Mouse (Mus musculus) lung, postnatal 10 days (tissue): ENCODE data around the gene Atf4.
A peak's percentile ranks its signal among the peaks of the same experiment; 100 is the strongest.

ENCODE experiments used
- DNase-seq: peaks from one replicate; pipeline ENCODE4 v3.0.0; 2021

Atf4 gene

DNA sequence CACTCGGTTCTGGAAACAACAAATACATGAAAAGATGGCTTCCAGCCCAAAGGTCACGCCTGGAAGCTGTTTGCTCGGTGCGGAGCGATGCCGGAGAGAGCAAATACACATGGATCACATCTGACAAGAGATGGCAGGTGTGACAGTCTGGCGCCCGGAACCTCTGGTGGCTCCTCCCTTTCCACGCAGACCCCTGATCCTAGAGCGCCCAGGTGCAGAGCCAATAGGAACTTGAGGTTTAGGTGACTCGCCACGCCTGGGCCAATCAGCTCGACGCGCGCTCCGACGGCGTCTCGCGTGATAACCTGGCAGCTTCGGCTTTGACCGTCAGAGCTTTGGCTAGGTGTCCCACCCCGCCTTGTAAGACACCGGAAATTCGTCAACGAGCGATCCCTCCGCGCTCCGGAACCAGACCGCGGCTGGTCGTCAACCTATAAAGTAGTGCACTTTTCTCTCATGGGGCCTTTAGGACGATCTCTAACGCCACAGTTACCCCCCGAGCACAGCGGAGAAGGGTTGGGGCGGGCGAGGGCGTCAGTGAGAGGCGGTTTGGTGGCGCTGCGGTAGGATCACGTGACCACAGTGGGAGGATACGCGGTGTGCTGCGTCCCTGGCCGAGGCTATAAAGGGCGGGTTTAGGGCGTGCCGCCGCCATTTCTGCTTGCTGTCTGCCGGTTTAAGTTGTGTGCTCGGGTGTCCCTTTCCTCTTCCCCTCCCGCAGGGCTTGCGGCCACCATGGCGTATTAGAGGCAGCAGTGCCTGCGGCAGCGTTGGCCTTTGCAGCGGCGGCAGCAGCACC lies at the start of gene Atf4:
TSS of gene Atf4 (plus strand) at position 338 of the 799 bp plus-strand sequence.
- peak; percentile 99 for DNase-seq

DNA sequence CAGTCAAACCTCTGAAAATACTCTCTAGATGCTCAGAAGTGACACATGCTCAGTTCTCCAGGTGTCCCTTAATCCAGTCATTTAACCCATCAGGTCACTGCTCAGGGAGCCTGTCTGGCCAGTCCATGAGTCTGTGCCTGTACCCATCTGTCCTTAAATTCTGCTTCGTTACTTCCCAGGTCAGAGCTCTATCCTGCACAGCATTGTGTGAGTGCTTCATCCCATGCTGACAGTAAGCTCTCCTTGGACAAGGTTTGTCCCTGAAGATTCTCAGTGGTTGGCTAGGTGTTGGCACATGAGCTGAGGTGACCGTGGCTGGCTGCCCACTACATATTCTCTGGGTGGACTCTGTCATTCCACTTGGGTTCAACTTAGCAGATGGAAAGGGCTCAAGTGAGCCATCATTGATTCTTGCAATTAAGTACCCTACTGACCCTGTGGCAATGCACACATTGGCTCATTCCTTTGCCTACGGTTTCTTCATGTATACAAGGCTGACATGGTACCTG lies 48.9 kb upstream of the Atf4 start:
- no peak for DNase-seq

DNA sequence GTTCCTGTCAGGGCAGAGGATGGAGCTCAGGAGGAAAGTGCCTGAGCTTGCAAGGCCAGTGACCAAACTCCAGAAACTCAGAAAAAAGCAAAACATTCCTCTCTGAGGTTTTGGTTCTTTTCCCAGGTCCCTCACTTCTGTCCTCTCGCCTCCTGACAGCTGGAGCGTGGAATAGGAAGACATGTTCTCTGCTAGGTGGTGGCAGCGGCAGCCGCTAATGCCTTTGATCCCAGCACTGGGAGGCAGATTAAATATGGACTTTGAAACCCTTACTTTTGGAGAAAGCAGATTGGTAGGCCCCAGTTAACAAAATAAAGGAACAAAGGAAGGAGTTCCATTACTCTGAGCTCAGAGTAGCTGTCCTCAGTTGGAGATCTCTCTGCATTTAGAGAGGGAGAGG lies 46.5 kb upstream of the Atf4 start:
- DNase-seq = no peak

DNA sequence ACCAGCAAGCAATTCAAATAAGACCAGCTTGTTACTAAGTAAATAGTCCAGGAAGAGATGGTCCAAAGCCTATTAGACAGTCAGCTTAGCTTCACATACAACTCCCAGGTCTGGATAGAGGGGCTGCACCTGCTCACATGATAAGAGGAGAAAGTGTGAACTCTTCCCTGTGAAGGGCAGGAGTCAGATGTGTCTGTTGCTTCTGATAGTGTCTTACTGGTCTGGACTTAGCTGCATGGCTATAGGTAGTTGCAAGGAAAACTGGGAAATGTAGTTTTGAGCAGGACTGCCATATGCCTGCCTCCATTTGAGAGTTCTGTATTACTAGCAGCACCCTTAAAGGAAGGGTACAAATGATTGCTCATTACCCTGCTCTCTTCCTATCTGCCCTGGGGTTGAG lies 41.3 kb upstream of the Atf4 start:
- no peak for DNase-seq

DNA sequence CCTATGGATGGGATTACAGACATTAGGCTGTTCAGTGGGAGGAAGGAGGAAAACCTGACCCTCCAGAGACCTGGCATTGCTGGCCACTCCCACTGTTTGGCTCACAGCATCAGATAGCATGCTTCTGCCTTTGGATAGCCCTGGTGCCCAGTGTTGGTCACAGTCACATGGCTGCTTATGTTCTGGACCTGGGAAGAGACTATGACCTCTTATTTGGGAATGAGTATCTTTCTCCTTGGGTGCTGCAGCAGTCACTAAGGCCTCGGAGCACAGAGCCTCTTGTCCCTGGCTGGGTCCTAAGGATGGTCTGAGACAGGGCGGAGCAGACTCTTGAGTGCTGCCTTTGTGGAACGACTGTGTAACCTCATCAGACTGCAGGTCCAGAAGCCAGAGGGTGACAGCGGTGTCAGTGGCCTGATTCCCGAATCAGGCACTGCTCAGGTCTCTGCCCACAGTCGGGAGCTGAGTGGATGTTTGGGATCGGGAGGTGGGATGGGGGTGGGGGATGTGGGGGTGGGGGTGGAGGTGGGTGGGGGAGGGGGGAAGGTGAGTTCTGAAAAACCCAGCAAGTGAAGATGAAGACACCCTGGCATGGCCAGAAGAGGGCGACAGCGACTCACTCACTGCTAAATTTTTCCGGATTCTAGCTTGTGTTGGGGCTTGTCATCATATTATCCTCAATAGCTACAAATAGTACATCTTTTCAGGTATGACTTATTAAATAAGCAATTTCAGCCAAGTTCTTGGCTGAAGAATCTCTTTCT lies 39.1 kb upstream of the Atf4 start:
- peak; percentile 51 for DNase-seq

DNA sequence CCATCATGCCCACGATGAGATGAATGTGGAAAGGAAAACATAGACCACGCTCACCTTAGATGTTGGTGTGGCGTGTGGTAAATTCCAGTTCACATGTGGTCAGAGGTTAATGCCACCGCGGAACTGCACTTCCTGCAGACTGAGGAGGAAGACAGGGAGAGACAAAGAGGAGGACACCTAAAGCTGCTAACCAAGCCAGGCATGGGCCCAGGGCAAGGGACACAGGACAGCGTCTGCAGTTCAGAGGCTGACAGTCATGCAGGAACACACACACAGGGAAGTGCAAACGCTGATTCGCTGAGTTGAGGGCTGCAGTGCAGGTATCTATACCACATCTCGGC lies 38.5 kb upstream of the Atf4 start:
- DNase-seq = no peak

DNA sequence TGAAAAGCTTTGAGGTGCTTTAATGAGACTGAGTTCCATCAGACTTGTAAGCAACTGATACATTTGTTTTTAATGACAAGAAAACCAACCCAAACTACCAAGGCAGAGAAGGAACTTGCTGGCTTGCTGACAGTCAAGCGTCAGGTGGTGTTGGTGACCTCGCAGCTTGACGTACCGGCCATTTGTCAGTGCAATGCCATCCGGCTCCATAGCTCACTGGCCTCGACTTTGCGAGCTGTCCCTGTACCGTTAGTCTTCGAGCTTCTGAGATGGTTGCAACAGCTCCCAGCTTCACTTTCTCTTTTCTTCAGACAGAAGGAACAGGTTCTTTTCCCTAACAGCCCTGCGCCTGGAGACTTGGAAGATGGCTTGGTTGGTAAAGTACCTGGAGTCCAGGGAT lies 37.5 kb upstream of the Atf4 start:
- DNase-seq = no peak

DNA sequence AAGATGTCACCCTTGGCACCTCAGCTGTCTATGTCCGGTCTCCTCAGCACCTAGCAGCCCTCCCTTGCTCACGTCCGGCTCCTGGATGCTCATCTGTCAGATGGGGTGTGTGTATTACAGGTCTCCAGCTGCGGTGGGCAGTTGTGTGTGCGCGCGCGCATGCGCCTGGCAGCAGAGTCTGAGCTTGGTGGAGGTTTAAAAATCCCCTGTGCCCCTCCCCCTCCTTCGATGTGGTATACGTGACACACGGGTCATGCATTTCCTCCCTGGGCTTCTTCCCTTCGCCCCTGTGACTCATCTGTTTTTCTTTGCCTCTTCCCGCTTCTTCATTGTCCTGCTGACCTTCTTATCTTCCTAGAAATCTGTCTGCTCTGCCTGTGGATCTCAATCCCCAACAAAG lies 35.8 kb upstream of the Atf4 start:
- peak; percentile 39 for DNase-seq

DNA sequence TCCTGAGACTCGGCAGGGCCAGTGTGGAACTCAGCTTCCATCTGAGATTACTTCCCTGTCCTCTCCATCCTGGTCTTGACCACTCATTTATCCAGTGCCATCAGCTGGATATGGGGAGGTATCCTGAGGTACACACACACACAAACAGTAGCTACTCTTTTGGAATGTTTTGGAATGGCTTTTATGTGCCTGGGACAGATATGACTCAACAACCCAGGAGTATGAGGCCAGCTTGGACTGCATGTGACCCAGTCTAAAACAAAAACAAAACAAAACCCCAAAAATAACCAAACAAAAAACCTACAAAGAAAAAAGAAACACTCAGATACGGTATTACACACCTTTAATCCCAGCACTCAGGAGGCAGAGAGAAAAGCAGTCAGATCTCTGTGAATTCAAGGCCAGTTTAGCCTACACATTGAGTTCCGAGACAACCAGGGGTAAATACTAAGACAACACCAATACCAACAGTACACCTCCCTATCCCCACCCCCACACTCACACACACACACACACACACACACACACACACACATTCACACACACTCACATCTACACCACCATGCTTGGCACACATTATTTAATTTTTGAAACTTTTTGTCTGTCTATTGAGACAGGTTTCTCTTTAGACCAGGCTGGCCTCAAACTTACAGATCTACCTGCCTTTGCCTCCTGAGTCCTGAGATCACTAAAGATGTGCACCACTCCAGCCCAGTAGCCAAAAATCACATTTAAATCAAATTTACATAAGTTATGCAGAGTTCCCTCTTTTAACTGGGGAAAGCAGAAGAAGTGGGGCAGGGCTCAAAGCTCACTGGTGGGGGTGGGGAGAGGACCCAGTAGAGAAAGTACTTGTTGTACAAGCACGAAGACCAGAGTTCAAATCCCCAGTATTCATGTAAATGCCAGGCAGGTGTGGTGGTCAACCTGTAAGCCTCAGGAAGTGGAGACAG lies 35.0 kb upstream of the Atf4 start:
- no peak for DNase-seq

DNA sequence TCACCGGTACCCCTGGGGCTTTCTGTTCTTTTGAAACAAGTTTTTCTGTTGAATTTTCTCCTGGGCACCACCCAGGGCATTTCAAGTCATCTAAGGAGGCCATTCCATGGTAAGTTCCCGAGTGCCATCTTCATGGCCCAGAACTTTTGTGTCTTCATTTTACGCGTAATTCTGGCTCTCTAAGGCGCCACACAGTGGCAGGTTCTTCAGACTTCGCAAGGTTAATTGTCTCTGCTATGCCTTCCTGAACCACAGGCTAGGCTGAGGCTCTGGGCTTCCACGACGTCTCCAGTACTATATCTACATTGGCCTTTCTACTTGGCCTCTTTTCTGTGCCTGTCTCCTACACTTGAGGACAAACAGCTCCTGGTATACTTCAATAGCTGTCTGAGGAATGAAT lies 34.0 kb upstream of the Atf4 start:
- DNase-seq = no peak

DNA sequence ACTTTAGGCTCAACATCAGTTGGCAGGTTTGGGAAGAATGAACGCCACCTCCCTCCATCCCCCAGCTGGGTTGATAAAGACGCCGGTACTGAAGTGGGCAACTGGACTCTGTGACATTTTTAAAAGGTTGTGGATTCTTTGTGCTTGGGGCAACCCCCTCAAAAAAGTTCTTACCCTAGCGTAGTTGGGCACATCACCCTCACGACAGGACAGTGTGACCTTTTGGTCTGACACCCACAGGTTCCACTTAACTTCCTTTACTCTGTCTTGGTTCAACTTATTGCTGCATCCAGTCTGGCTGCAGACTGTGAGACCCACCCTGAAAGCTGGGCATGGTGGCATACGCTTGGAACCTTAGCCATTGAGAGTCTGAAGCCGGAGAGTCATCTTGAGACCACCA lies 31.2 kb upstream of the Atf4 start:
- no peak for DNase-seq

DNA sequence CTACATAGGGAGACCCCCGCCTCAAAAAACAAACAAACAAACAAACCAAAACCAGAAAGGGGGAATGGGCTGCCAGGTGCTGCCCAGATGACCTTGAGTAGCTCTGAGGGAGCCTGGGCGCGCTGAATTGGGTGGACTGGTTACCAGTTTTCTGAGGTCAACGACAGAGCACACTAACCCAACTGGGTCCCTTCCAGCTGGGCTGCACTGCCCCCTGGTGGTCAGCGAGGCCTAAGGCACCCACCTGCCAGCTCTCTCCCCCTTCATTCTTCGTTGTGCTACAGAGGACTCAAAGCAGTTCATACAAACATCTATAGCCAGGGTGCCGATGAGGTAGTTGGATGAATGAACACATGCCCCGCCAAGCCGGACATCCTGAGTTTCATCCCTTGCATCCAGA lies 29.8 kb upstream of the Atf4 start:
- peak; percentile 86 for DNase-seq

DNA sequence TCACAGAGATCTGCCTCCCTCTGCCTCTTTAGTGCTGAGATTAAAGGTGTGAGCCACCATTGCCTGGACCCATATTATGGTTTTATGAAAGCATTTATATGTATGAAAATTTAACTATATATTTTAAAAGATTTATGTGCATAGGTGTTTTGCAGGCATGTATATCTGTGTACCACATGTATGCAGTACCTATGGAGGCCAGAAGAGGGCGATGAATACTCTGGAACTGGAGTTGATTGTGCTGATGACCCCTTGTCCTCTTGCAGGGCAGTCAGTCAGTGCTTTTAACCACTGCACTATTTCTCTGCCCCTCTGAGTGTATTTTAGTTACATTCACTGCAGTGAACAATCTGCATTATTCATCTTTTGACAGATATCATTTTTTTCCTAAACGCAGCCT lies 29.2 kb upstream of the Atf4 start:
- DNase-seq = peak; percentile 79

DNA sequence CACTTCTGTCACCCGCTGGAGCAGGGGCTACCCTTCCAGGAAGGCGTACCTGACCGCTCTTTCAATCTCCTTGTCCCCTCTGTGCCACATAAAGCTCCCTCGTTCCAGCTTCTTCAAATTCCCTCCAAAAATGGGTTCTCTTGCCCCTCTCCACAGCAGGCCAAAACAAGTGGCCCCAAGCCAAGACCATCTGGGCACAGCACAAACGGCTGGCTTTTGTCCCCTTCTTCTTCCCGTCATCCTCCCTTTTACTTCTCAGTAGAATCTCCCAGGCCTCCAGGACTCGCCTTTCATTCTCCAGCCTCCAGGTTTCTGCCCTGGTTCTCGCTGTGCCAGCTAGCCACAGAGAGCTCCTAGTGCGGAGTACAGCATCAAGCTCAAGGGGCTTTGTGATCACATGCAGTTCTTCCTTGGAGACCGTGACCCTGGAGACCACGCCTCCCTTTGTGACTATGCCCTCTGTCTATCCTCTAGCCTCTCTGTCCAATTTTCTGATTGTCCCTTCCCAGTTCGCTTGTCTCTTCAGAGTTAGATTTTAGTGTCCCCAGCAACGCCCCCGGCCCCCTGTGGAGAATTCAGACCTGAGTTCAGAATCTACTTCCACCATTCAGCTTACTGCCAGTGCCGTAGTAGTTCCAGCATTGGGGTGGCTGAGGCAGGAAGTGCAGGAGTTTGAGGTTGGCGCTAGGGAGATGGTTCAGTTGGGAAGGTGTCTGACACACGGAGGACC lies 26.7 kb upstream of the Atf4 start:
- no peak for DNase-seq

DNA sequence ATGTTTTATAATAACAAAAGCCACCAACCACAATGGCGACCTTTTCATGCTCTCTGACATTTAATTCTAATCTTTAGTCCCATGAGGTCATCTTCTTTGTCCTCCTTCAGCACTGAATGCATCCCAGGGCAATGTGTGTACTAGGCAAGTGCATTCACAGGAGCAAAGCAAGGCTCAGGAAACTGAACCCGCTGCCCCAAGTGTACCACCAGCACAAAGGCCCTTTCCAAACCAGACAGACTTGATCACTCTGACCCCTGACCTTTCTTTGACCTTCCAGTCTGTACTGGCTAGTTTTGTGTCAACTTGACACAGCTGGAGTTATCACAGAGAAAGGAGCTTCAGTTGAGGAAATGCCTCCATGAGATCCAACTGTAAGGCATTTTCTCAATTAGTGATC lies 22.7 kb upstream of the Atf4 start:
- no peak for DNase-seq

DNA sequence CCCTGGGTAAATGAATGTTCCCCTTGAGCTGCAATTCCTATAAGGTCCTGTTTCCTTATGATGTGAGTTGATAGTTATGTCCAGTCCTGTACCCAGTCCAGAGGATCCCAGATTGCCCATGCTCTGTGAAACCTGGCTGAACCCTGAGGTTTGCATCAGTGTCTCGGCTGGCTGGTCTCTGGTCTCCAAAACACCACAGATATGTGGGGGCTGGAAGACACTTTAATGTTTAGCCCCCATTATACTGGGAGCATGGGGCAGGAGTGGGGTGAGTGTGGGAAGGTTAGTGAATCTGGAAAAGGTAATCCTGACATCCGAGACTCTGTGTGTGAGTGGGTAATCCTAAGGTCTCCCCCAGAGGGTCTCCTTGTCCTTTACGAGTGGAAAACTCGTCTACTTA lies 21.9 kb upstream of the Atf4 start:
- DNase-seq = no peak

DNA sequence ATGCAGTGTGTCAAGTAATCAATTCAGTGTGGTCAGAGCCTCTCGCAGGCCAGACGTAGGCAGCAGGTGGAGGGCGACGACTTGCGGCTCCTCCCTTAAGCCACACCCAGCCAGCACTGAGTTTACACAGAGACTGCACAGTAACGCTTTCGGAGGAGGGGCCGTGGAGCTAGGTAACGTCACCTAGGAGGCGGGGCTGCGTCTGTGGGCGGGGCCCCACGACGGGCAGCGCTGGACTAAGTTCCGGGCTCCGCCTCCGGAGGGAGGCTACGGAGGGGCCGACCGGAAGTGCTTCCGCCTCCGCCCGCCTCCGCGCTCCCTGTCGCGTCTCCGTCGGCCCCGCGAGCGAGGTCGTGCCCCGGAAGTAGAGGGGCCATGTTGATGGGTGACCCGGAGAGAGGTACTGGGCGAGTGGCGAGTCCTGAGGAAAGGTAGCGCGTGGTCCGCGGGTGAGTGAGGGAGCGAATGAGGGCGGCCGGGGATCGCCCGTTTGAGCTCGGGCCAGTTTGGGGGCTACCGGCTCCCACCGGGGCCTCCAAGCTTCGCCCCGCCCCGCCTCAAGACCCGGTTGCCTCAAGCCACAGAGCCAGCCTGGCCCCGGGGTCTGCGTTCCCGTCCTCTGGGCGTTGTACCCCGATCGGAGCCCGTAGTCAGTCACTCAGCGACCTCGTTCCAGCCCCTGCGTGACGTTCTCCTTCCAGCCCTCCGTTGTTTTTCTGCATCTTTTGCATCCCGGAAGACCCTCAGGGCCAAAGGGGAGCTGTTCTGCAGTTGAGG lies 21.1 kb upstream of the Atf4 start, which contains the start of gene Mief1:
TSS of gene Mief1 (plus strand) at position 286 of the 777 bp plus-strand sequence.
- peak; percentile 99 for DNase-seq

DNA sequence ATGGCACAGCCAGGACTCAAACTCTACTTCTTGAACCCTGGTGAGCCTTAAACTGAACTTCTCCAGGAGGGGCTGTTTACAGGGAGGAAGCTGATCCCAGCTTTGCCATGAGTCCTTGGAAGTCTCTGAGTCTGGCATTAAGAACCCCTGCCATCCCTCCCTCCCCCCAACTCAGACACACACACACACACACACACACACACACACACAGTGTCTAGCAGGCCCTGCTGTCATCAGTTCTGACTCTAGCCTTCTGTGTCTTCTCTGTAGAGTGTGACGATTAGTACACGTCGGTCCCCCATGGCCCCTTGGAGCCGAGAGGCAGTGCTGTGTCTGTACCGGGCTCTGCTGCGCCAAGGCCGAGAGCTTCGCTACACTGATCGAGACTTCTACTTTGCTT lies 19.4 kb upstream of the Atf4 start, which contains the start of gene AC140267.1:
TSS of gene AC140267.1 (plus strand) at position 301 of the 400 bp plus-strand sequence.
- no peak for DNase-seq

DNA sequence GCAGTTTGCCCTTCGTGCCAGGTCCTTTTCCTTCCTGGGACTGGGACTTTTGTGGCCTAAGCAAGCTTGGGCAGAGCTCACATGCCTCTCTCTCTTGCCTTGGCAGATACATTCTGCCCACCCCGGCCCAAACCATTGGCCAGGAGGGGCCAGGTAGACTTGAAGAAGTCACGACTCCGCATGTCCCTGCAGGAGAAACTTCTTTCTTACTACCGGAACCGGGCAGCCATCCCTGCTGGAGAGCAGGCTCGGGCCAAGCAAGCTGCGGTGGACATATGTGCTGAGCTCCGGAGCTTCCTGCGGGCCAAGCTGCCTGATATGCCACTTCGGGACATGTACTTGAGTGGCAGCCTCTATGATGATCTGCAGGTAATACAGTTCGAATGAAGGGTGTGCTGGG lies 6.8 kb upstream of the Atf4 start:
- no peak for DNase-seq

DNA sequence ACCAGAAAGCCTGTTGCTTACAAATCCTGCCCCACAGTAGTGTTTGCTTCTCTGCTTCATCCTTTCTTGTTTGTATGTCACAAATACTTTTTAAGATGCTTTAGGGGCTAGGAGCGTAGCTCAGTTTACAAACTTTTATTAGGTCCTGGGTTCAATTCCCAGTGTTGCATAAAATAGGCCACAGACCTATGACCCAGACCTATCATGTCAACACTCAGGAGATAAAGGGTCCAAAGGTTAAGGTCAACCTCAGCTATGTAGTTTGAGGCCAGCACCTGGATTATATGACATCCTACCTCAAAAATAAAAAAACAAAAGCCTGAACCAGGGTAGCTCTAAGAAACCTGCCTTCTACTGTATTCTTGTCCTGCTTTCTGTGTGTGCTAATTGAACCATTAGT lies 6.4 kb upstream of the Atf4 start:
- DNase-seq = no peak

DNA sequence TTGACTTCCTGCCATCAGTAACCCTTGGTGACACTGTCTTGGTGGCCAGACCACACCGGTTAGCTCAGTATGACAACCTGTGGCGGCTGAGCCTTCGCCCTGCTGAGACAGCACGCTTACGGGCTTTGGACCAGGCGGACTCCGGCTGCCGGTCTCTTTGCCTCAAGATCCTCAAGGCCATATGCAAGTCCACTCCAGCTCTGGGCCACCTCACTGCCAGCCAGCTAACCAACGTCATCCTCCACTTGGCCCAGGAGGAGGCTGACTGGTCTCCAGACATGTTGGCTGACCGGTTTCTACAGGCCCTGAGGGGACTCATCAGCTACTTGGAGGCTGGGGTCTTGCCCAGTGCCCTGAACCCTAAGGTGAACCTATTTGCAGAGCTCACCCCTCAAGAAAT lies 5.3 kb upstream of the Atf4 start:
- no peak for DNase-seq

DNA sequence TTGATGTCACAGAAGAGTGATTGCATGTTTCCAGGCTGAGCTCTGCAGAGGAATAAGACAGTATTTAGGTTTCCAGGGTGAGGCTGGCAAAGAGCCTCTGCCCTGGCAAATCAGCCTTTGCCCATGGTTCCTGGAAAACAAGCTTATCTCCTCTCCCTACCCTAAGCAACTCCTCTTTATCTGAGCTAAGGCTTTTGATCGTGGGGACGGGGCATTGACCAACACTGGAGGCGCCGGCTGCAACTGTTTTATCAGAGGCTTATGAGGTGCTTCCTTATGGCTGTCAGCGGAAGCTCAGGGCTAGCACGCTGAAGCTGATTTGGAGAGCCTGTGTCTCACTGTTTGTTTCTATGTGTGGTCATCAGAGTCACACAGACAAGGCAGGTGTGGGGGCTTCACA lies 4.4 kb upstream of the Atf4 start:
- DNase-seq = no peak
